Mouse (Mus musculus) midbrain, embryonic 10.5 days (tissue): ENCODE data around the gene Sgpp2. TPM values are rescaled to one million over a fixed set of nuclear protein-coding genes. Genes with fewer than 3 reads are reported as not detected.
A peak's percentile ranks its signal among the peaks of the same experiment; 100 is the strongest.

Experiments
- DNase-seq: peaks from one replicate; pipeline ENCODE4 v3.0.0-alpha.2; 2017; ENCODE audit warnings: low spot score
- H3K27ac ChIP-seq: fragments of 300-500 bp; sonication (generic); replicated peaks from 2 replicates; pipeline ENCODE4 v1.5.1; 2016; ENCODE audit warnings: mild to moderate bottlenecking
- H3K27me3 ChIP-seq: fragments of 300-500 bp; sonication (generic); 2 replicates; pipeline ENCODE4 v1.6.1; 2016; ENCODE audit warnings: low read depth, mild to moderate bottlenecking; ENCODE audit not compliant: poor library complexity, severe bottlenecking
- H3K36me3 ChIP-seq: fragments of 300-500 bp; sonication (generic); 2 replicates; pipeline ENCODE4 v1.6.1; 2016; ENCODE audit warnings: mild to moderate bottlenecking, moderate library complexity
- H3K4me1 ChIP-seq: fragments of 300-500 bp; sonication (generic); 2 replicates; pipeline ENCODE4 v1.6.1; 2016
- H3K4me3 ChIP-seq: fragments of 300-500 bp; sonication (generic); 2 replicates; pipeline ENCODE4 v1.5.1; 2016; ENCODE audit warnings: mild to moderate bottlenecking, moderate library complexity
- H3K9me3 ChIP-seq: fragments of 300-500 bp; sonication (generic); replicated peaks from 2 replicates; pipeline ENCODE4 v1.6.1; 2016; ENCODE audit warnings: mild to moderate bottlenecking
- WGBS: fragments of 180-500 bp; shearing (Covaris S2); methylation state at CpG from one replicate; pipeline ENCODE4 v1.1.7; 2016; 5-methylcytosine and 5-hydroxymethylcytosine counted together
- polyA plus RNA-seq: library from polyadenylated mRNA; unstranded; fragments of >200 nt; fragmentation: Nextera tagmentation; extraction: Ambion mirVana; gene quantifications from 2 replicates; pipeline ENCODE4 v1.2.1, GENCODE M21; 2016

Sgpp2 gene
- polyA plus RNA-seq, 1 experiment from 2014 or later: 1.6 TPM

GRCm38 (mm10) chr1:78443056-78443455, 132.9 kb downstream of the Sgpp2 start:
- Histone ChIP-seq H3K9me3 (no peaks in the 10 kb centered on the region), H3K4me3 (no peak overlapping the region), H3K27me3 (no peaks in the 10 kb centered on the region), H3K36me3 (peaks cover 66% of the 10 kb centered on the region), H3K4me1 (no peaks in the 10 kb centered on the region), H3K27ac (no peak overlapping the region)
- no peak for DNase-seq
- 88% methylated on average over 7 of the region's 7 CpGs for WGBS

DNA sequence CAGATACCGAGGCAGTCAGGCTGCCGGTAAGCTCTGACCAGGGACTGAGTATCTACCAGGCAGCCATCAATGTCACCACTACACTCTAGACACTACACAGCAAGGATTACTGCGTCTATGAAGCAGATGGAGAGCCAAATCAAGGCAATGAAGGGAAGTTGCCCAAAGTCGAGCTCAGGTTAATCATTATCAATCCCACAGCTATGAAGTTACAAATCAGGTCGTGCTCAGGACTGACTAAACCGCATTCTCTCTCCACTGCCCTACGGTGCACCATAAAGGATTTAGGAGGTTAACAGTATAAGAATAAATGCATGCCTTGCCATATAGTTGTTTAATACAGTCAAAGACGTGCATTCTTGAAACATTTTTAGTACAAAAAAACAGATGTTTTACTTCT, 136.1 kb downstream of the Sgpp2 start:
- DNase-seq: no peak
- Histone ChIP-seq H3K27ac (no peak overlapping the region), H3K4me3 (no peak overlapping the region), H3K27me3 (no peaks in the 10 kb centered on the region), H3K9me3 (no peaks in the 10 kb centered on the region), H3K36me3 (peaks cover 77% of the 10 kb centered on the region), H3K4me1 (no peaks in the 10 kb centered on the region)
- WGBS: 93% methylated on average over 8 of the region's 8 CpGs

DNA sequence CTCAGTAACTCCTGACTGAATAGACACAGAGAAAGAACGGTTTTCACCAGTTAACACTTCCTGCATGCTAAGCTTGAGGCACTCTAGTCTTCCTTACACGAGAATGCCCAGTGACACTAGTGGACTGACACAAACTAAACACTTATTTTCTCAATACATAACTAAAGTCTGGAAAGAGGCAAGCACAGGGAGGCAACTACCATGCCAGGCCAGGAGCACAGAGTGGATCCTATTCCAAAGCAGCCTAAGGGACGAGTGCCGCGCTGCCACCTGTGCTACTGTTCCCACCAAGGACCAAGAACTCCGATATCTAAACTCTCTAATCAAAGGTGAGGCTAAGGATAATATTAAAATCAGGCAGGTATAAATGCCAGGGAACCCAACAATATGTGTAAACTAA, 136.6 kb downstream of the Sgpp2 start:
- Histone ChIP-seq H3K27ac (no peak overlapping the region), H3K36me3 (peaks cover 77% of the 10 kb centered on the region), H3K27me3 (no peaks in the 10 kb centered on the region), H3K9me3 (no peaks in the 10 kb centered on the region), H3K4me3 (no peak overlapping the region), H3K4me1 (no peaks in the 10 kb centered on the region)
- DNase-seq: no peak
- 95% methylated on average over 6 of the region's 6 CpGs for WGBS

- Histone ChIP-seq H3K27me3 (no peaks in the 10 kb centered on the region), H3K4me1 (no peaks in the 10 kb centered on the region), H3K36me3 (peaks cover 79% of the 10 kb centered on the region), H3K9me3 (no peaks in the 10 kb centered on the region), H3K4me3 (no peak overlapping the region), H3K27ac (no peak overlapping the region)
- no peak for DNase-seq
- 90% methylated on average over 1 of the region's 1 CpGs for WGBS
These were observed 137.9 kb downstream of the Sgpp2 start for GRCm38 (mm10) chr1:78448091-78448490.

DNA sequence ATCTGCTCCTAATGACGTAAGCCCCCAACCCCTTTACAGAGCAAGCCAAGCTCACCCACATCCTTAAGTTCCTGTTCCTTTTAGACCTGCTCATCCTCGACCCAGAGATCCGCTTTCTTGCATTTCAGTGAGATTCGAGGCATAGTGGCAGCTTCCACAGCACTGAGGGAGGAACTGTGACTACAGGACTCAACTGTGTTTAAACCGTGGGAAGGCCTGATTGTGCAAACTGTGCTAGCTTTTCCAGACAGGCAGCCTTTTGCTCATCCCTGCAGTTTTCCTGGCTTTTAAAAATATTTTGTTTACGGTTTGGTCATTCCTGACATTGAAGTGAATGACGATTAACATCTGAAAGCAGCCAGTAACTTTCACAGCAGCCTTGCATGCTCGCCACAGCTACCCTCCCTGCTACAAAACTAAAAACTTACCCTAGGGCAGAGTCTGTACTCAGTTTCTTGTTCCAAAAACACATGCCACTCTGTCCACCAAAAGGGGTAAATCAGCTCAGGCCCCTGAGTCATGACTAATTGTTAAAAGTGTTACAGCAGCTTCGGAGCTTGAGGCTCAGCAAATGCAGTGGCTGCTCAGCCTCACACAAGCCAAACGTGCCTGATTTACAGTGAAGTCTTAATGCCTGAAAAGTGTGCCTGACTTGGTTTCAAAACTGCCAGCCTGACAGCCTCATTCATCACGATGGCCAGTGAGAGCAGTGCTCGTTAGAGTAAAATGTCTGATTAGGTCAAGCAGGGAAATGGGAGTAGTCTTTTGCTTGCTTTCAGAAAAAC, 141.1 kb downstream of the Sgpp2 start:
- no peaks in the 10 kb centered on the region for H3K27me3 ChIP-seq
- WGBS: 86% methylated on average over 12 of the region's 12 CpGs
- H3K27ac ChIP-seq: no peak overlapping the region
- no peaks in the 10 kb centered on the region for H3K4me1 ChIP-seq
- H3K4me3 ChIP-seq: no peak overlapping the region
- DNase-seq: no peak
- H3K36me3 ChIP-seq: peaks cover 70% of the 10 kb centered on the region
- no peaks in the 10 kb centered on the region for H3K9me3 ChIP-seq

DNA sequence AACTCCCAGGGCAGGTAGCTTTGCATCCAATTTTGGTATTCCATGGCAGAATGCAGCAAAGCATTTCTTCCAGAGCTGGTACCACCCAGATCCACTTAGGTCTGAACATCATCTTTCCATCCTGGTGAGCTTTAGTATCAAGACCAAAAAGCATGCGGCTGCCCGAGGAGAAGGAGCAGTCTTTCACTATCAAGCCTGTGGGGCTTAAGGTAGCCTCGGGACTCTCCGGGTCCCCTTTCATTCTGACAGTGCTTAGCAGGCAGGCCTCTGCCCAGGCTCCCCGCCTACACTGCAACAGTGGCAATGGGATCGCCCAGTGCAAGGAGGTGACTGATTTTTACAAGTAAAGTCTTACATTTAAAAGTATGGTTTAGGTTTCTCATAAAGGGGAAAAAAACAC, 142.4 kb downstream of the Sgpp2 start:
- no peaks in the 10 kb centered on the region for H3K27me3 ChIP-seq
- H3K9me3 ChIP-seq: no peaks in the 10 kb centered on the region
- no peaks in the 10 kb centered on the region for H3K4me1 ChIP-seq
- peaks cover 78% of the 10 kb centered on the region for H3K36me3 ChIP-seq
- H3K27ac ChIP-seq: no peak overlapping the region
- 88% methylated on average over 6 of the region's 6 CpGs for WGBS
- no peak overlapping the region for H3K4me3 ChIP-seq
- no peak for DNase-seq

DNA sequence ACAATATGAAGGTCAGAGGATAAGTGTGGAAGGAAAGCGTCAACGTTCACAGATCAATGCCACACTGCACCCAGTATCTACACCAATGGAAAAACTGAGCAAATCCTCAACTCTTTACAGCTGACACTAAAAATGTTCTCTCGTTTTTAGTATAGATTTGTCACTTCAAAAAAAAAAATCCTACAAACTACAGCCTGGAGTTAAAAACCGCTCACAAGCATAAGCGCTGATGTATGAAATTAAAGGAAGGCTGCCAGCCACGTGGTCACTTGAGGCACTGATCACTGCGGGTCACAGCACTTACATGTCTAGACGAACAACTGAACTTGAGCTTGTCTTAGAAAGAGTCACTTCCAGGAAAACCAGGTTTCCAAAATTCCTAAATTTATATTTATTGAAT, 143.7 kb downstream of the Sgpp2 start:
- WGBS: 92% methylated on average over 8 of the region's 8 CpGs
- H3K36me3 ChIP-seq: peaks cover 78% of the 10 kb centered on the region
- H3K9me3 ChIP-seq: no peaks in the 10 kb centered on the region
- H3K27ac ChIP-seq: no peak overlapping the region
- no peak overlapping the region for H3K4me3 ChIP-seq
- no peaks in the 10 kb centered on the region for H3K27me3 ChIP-seq
- DNase-seq: no peak
- no peaks in the 10 kb centered on the region for H3K4me1 ChIP-seq

DNA sequence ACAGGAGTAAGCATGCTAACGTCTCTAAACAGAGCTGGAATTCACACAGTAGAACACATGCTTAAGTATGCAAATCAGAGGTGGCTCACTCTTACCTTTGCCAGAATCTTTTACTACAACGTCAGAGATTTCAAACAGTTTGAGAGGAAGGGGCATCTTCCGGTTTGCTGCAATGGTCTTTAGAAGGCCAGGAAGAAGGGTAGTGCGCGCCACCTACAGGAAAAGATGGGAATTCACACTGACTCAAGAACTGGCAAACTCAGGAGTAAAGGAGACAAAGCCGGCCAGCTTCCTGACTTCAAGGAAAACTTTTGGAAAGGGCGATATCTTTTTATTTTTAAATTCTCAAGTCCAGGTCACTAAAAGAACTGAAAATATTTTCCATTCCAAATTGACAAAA, 144.5 kb downstream of the Sgpp2 start:
- no peaks in the 10 kb centered on the region for H3K27me3 ChIP-seq
- H3K9me3 ChIP-seq: no peaks in the 10 kb centered on the region
- no peaks in the 10 kb centered on the region for H3K4me1 ChIP-seq
- WGBS: 36% methylated on average over 7 of the region's 7 CpGs
- no peak overlapping the region for H3K4me3 ChIP-seq
- H3K36me3 ChIP-seq: peaks cover 81% of the 10 kb centered on the region
- DNase-seq: peak; percentile 44
- no peak overlapping the region for H3K27ac ChIP-seq

Other genes starting within 250 kb of the Sgpp2 start
- 33.6 and 34.3 TPM in 2 replicates for gene Pax3, start 113.2 kb upstream of the Sgpp2 start, polyA plus RNA-seq
- 138 and 140 TPM in 2 replicates for gene Farsb, start 178.6 kb downstream of the Sgpp2 start, polyA plus RNA-seq
- 0.39 and 0.91 TPM in 2 replicates for gene Mogat1, start 200.6 kb downstream of the Sgpp2 start, polyA plus RNA-seq
- gene BC035947, start 201.8 kb downstream of the Sgpp2 start, polyA plus RNA-seq: 0.24 and 0.33 TPM in 2 replicates